Mouse (Mus musculus): Measurements from ENCODE around the gene Rprd1b.

Gene Rprd1b

DNA sequence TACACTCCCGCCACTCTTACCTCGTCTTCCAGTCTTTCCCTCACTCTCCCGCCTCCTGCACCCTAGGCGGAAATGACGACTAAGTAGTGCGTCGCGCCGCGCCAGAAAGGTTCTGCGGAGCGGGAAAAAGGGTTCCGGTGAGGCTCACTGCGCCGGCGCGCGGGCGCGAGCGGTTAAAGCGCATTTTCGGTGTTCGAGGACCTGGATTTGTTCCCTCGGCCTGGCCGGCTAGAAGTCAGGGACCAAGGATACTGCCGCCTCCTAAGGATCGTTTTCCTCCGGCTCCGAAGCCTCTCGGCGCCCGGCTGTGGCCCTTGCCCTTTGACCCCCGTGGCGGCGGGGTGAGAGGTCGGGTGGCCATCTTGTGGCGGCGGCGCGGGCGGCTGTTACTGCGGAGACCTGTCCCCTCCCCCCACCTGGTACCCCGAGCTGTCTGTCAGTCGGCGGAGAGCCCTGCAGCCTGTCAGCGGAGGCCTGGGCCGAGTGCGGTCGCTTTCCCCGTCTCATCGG, at the start of gene Rprd1b, which contains the start of gene Tti1:
Gene Rprd1b (plus strand): TSS at position 144 of the 510 bp plus-strand sequence.
Gene Tti1 (minus strand): TSS at position 80 of the 510 bp plus-strand sequence.
- DNase-seq (ENCODE audit: low spot score in 2 of 2), result peak; percentile 89 to 91

DNA sequence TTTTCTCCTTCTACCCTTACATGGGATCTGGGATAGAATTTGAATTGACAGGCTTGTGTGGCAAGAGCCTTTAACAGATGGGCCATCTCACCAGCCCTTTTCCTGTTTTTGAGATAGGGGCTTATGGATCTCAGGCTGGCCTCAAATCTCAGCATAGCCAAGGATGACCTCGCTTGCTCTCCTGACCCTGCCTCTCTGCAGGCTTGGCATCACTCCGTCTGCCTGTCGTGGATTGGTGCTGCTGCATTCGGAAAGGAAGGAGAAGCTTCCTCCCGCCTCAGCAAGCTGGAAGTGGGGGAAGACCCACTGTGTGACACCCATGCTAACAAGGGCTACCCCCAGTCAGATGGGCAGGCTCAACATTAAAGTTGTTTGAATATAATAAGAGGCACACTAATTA, 49.1 kb upstream of the Rprd1b start:
- no peak for DNase-seq (ENCODE audit: low spot score in 2 of 2)

DNA sequence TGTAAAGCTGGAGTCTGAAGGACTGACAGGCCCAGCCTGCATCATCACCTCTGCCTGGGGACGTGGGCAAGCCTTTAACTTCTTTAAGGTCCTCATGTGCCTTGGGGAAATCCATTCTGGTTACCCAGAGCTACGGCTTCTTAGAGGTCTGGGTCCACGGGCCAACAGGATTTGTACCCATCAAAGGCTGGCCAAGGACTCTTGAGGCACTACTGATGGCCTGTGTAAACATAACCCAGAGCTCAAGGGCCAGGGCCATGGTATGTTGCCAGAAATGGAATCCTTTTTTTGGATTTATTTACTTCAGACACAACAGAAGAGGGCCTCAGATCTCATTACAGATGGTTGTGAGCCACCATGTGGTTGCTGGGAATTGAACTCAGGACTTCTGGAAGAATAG, 45.6 kb upstream of the Rprd1b start:
- DNase-seq (ENCODE audit: low spot score in 2 of 2), result no peak

DNA sequence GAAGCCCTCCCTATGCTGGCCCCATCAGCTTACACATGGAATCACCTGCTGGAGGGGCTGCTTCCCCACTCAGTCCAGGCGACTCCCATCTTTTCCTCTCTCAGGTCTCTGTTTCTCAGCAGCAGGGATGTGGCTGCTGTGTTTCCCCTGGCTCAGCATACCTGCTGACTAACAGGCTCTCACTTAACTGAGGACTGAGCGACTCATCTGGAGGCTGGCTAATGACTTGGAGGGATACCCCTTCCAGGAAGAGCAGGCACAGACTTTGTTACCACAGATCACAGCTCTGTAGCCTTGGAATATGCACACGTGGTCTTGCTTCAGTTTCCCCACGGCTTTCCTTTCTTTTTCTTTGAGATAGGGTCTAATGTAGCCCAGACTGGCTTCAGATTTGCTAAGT, 45.0 kb upstream of the Rprd1b start:
- no peak for DNase-seq (ENCODE audit: low spot score in 2 of 2)

DNA sequence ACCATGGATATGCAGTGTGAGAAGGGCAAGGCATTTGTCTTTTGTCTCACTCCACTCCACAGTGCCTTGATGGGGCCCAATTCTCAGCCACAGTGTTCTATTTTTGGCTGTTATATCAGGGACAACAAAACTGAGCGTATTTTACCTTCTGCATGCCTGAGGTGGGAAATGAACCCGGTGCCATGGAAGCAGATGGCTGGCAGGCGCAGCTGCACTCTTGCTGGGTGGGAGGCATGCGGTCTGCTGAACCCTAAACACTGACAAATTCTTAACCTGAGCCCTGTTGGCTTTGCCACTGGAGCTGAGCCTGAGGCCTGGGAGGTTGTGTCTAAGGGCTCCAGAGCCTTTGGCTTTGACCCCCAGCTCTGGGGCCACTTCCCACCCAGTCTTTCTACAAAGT, 42.7 kb upstream of the Rprd1b start:
- no peak for DNase-seq (ENCODE audit: low spot score in 2 of 2)

DNA sequence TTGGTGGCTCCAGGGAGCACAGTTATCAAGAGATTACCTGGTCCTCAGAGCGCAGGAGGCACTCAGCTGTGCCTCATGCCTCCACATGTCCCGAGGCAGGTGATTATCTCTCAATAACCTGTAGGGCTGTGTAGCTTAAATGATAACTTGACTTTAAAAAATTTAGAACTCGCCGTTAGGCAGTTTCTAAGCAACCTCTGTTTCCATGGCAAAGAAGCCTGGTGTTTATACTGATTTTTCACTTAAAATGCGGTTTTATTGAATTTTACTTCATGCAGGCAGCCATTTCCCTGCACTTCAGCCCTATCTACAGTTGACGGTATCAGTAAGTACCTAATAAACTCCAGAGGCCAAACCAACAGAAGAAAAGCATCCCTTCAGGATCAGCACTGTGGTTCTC, 42.1 kb upstream of the Rprd1b start:
- no peak for DNase-seq (ENCODE audit: low spot score in 2 of 2)

DNA sequence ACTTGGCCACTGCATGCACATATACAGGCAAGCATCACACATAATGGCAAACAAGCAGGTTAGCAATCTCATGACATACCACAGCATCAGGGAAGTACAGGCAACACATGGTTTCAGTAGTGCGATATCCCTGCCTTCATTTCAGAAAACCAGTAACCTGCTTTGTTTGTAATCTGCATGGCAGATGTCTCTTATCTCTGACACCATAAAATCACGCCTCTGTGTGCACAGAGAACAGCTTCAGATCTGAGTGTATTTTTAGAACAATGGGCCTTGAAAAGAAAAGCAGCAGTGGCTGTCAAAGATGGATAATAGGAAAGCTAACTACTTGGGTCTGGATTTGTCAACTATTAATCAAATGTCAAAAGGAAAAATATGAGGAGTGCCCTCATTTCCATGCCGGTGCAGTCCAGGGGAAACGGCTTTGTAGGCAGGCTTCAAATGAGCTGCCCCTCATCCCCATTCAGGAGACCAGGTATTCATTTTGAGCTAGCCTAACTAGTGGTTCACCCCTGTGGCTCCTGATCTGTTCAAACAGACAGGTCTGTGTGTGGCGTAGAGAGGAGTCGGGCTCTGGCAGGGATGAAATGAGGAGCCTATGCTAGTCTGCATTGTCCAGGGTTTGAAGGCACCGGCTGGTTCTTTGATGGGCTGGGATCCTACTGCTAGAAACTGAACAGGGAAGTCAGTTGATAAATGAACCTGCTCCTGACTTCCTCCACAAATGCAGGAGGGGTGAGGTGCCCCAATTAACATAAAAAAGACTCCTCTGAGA, 39.7 kb upstream of the Rprd1b start:
- no peak for DNase-seq (ENCODE audit: low spot score in 2 of 2)

DNA sequence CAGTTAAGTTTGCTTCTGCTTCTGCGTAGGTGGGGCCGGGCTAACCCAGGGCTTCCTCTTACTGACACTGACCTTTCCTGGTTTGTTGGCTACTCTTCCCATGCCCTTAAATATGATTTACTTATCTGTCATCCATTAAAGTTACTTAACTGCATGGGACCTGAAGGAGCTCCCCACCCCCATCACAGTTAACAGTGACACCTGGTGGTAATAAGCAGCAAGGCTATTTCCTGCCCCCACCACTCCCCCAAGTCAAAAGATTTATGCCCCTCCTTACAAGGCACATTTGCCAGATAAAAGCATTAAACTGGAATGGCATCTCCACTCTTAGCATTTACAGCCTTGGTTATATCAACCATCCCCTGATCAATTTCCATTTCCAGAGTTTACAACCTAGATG, 38.4 kb upstream of the Rprd1b start:
- no peak for DNase-seq (ENCODE audit: low spot score in 2 of 2)

DNA sequence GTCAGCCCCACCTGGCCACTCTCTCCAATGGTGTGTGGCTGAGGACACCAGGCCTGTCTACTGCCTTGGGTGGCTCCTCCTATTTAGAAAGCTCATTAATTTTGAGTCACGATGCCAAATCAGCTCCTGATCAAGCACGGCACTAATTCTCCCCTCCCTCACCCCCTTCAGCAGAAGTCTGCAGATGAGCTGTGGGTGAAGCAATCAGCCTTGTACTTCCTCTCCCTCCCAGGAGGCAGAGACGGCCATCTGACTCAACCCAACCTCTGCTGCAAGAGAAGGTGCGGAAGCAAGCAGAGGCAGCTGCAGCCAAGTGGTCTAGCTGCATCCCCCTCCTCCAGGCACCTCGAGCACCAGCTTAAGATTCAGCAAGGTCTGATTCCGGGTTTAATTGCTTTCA, 37.3 kb upstream of the Rprd1b start:
- DNase-seq (ENCODE audit: low spot score in 2 of 2), result no peak

DNA sequence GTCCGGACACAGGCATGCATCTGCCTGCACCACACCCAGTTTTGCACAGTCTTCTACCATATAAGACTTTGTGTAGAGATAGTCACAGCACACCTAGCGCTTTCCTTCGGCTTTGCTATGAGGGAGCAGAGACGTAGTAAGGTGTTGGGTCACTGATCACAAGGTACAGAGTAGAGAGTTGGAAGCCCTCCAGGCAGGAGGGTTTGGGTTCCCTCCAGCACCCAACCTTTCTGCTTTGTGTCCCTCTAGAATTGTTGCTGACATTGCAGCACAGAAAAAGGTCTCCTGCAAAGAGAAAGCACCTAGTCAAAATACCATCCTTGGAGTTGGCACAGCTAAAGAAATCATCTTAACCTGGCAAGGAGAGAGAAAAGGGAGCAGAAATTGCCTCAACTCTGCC, 35.8 kb upstream of the Rprd1b start:
- no peak for DNase-seq (ENCODE audit: low spot score in 2 of 2)

DNA sequence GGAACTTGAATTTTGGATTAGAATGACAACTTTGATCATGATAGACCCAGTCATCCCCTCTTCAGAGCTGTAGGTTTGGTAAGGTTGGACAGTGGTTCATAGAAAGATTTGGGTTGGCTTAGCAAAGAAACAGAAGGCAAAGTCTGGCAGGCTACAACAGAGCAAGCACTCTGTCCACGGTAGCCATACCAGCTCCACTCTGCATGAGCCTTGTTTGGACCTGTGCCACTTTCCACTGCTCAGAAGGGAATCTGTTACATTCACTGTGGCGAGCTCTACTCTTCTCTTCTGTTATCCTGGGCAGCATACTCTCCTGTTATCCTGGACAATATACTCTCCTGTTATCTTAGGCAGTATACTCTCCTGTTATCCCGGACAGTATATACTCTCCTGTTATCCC, 29.5 kb upstream of the Rprd1b start:
- DNase-seq (ENCODE audit: low spot score in 2 of 2), result no peak

DNA sequence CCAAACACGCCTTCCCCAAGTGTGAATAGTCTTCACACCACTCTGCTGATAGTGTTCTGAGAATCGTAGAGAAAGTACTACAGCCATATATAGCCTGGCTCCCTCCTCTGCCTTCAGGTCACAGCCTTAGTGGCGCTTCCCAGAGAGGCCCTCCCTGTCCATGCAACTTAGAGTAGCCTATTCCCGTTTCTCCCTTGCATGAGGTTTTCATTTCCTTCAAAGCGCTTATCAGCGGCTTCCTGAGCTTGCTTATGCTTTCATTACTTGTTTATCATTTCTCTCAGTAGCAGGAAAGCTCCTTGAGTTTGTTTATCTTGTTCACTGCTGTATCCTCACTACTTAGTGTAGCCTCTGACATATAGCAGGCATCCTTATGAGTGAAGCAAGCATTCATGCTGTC, 23.7 kb upstream of the Rprd1b start:
- DNase-seq (ENCODE audit: low spot score in 2 of 2), result no peak

DNA sequence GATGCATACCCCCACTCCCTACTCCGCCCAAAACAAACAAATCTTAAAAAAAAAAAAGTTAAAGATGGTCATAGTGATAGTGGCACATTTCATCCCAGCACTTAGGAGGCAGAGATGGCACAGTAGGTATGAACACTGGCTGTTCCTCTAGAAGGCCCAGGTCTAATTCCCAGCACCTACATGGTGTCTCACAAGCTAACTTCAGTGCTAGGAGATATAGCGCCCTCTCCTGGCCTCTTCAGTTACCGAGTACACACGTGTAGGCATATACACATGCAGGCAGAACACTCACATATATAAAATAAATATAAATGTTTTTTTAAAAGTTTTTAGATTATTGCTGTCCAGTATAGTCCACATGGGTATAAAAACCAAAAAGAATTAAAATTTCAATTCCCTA, 22.7 kb upstream of the Rprd1b start:
- no peak for DNase-seq (ENCODE audit: low spot score in 2 of 2)

DNA sequence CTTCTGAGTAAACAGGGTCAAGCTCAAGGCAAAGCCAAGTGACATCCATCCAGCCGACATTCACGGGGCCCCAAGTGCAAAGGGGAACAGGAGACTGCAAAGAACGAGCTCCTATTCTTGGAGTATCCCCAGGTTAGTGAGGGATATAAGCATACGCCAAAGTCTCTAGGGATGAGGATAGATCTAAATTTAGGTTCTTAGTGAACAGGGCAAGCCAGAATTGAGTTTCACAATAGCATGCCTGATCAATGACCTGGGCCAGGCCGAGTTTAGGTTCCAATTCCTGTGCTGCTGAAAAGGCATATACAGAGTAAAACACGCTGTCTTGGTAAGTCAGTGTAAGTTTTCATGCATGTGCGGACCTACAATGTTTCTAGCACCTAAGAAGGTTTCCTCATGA, 18.9 kb upstream of the Rprd1b start:
- DNase-seq (ENCODE audit: low spot score in 2 of 2), result no peak

DNA sequence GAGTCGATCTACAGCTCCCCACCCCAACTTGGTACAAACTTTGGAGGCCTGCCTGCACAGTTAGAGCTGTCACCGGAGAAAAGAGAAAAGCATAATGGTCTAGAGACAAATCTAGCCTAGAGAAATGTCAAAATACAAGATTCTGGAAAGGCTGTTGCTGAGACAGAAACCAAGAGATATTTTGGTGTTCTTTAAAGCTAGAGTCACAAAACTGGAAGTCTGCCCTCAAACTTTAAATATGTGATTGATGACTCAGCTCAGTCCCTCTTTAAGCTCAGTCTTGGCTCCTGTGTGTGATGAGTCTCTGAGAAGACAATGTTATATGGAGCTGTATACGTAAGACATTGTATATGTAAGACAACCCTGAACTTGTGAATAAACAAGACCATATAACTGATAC, 15.7 kb upstream of the Rprd1b start:
- DNase-seq (ENCODE audit: low spot score in 2 of 2), result no peak

DNA sequence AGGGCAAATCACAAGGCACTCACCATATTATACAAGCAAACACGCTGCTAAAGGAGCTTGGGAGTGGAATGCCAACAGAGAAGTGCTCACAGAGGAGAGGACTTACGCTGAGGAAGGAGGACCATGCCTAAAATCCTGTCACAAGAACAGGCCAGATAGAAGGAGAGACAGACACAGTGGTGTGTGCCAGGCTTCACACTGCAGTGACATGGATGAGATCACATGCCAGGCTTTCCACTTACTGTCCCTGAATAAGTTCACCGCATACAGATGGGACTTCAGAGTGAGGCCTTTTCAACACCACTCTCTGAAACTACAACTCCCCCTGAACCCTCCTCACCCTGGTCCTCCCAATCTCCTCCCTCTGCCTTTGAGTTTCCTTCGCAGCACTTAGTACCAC, 11.0 kb upstream of the Rprd1b start:
- DNase-seq (ENCODE audit: low spot score in 2 of 2), result no peak

DNA sequence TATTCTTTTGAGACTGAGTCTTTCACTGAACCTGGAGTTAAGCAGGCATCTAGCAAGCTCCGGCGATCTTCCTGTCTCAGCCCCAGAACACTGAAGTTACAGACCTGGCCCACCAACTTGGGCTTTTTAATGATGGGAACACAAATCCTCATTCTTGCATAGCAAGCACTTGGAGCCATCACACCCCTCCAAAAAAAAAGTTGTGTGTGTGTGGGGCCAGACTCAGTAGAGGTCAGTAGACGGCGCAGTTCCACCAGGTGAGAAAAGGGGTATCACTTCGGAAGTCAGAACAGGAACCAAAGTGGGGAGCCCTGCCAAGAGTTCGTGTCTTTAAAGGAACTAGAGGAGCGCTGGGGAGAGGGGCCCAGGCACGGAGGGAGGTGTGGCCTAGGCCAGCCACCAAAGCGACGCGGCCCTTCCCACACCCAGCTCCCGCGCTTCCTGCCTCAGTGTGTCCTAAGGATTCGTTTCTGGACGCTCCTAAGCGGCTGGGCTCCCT, 393 bp upstream of the Rprd1b start:
- DNase-seq (ENCODE audit: low spot score in 2 of 2), result no peak

DNA sequence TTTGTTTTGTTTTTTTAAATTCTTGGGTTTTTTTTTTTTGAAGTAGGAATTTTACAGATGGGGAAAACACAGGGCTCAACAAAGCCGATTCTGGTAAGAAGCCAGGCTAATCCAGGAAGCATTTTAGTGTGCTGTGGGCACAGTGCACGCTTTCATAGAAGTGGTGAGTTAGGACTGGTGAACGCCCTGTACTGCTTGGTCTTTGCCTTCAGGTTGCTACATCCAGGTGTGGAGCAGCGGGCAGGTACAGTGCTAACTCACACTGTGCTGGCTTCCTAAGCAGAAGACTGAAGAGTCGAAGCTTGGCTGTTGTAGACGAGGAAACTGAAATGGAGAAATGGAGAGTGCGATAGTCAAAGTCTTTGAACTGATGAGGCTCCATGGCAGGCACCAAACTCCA, 1.7 kb downstream of the Rprd1b start:
- DNase-seq (ENCODE audit: low spot score in 2 of 2), result no peak

DNA sequence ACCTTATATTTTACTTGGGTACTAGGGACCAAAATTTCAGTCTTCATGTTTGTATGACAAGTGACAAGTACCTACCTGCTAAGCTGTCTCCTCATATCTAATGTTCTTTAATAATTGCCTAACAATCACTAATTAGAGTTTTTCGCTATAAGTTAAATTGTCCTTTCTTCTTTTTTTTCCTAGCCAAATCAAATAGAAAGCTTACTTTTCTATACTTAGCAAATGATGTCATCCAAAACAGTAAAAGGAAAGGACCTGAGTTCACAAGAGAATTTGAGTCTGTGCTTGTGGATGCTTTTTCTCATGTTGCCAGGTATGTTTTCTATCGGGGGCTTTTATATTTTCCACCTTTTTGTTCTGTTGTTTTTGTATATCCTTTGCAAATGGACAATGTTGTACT, 7.5 kb downstream of the Rprd1b start:
- no peak for DNase-seq (ENCODE audit: low spot score in 2 of 2)

DNA sequence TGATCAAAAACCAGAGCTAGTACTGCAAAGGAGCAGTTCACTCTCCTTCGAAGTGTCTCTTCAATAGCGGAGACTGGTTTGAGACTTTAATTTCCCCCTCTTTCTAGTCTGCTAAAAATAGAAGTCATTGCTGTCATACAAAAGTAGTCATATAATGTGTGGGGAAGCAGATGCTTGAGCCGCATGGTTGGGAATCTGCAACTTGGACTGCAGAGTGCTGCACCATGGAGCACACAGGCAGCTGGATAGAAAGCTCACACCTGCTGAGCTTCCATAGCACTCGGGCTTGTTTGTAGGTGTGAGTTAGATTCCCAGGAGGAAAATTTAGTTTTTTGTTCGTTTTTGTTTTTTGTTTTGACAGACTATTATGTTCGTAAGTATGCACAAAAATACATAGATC, 8.1 kb downstream of the Rprd1b start:
- DNase-seq (ENCODE audit: low spot score in 2 of 2), result no peak

DNA sequence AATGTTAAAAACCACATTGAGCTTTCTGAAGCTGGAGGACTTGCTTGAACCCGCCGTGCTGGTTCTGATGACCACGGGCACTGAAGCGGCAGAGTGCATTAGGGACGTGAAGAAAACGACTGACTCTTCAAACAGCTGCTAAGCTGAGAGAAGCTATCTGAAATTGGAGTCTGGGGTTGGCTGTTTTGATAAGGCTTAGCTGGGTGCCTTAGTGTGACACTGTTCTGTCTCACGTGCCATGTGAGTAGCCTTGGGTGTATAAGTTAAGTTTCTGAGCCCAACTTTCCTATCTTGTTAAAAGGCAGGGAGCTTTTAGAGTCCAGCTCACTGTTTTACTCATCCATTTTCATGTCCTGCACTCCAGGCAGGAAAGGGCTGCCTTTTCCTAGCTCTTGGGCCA, 8.7 kb downstream of the Rprd1b start:
- DNase-seq (ENCODE audit: low spot score in 2 of 2), result no peak

DNA sequence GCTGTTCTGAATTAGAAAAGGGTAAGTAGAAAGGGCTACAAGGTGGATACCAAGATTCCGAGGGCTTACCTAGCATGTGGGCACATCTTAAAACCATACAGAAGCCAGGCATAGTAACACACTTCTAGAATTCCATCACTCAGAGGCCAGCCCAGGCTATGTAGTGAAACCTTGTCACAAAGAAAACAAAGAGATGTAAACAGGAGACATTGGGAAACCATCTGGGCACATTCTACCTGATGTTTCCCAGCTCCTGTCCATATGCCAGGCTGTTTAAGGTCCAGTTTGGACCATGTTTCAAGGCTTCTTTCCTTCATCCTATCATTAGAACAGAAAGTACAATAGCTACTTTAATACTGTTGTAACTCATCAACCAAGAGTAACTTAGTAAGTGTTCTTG, 9.3 kb downstream of the Rprd1b start:
- no peak for DNase-seq (ENCODE audit: low spot score in 2 of 2)

DNA sequence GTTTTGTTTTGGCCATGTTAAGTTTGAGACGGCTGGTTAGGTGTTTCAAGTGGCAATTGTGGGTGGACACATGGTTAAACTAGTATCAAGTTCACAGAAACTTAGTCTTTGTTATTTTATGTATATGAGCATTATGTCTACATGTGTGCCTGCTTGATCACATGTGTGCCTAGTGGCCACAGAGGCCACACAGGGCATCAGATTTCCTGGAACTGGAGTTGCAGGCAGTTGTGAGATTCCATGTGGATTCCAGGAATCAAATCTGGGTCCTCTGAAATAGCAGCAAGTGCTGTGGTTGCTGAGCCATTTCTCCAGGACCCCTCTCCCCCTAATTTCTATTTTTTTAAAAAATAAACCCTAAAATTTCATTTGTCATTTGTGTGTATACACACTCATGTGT, 11.4 kb downstream of the Rprd1b start:
- no peak for DNase-seq (ENCODE audit: low spot score in 2 of 2)

DNA sequence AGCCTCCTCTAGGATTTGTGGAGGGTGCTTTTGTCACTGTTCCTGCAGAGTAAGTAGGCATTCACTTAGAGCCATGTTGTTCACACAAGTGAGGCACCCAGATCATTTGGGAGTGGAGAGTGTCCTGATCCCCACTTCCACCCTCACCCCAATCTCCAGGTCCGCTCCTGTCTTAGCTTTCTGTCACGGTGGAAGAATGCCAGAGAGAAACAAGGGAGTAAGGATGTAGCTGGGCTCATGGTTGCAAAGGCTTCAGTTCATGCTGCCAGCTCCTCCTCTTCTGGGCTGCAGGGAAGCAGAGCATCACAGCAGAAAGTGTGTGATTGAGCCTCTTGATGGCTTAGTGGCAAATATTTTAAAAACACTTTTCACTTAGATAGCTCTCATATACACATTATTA, 12.1 kb downstream of the Rprd1b start:
- DNase-seq (ENCODE audit: low spot score in 2 of 2), result no peak
